Mouse (Mus musculus) cerebellum, adult 18-20 months (tissue): ENCODE results near the gene Cxcl16.
A peak's percentile ranks its signal among the peaks of the same experiment; 100 is the strongest.
"Not testable (repeated sequence)": the region's sequence is repeated elsewhere in the genome, so short reads cannot be mapped to it uniquely, and the experiment has no call there.

Experiments
- DNase-seq, 2 experiments: peaks; one replicate each; pipeline ENCODE4 v3.0.0; 2021

Cxcl16 gene

GRCm38 (mm10) chr11:70451797-70452498 is 7.8 kb downstream of the Cxcl16 start, which contains the start of gene Med11:
TSS of gene Med11 (plus strand) at chr11:70451919.
- peak; percentile 98 to 99 for DNase-seq

GRCm38 (mm10) chr11:70450926-70451325 is 8.9 kb downstream of the Cxcl16 start:
- peak in 1 of 2 experiments; percentile 33 for DNase-seq

- no peak for DNase-seq
Observed at GRCm38 (mm10) chr11:70447373-70447772, 12.4 kb downstream of the Cxcl16 start.

DNA sequence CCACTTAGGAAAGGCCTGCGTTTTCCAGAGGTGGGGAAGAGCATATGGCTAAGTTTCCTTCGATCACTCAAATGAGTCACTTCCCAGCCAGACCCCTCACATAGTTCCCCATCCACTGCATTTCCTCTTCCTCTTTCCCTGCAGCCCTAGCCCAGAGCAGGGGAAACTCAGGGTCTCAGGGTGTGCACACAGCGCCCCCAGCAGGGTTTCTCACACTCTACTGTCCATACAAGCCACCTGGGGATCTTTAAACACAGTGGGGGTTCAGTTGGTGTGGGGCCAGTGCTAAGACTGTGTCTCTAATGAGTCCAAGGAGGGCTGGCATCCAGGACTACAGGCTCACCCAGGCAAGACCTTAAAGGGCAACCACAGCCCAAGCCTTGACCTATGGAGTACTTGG is 13.0 kb downstream of the Cxcl16 start:
- no peak for DNase-seq

DNA sequence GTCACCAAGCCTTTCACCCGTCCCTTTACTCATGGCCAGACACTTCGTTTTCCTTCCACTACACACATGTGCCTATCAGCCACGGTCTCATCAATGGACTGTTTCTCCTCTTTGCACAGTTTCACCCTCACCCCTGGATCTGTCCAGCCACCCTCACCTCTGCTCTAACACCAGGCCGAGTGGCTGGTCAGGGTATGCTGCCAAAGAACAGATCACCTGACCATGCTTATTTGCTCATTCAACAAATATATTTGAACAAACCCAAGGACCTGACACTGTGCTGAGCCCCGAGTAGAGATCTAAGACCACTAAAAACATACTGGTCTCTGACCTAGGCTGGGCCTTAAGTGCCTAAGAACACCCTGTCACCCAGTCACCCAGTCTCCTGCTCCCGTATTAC is 15.1 kb downstream of the Cxcl16 start:
- DNase-seq, result no peak

- no peak for DNase-seq
Observed at GRCm38 (mm10) chr11:70443964-70444363, 15.8 kb downstream of the Cxcl16 start.

DNA sequence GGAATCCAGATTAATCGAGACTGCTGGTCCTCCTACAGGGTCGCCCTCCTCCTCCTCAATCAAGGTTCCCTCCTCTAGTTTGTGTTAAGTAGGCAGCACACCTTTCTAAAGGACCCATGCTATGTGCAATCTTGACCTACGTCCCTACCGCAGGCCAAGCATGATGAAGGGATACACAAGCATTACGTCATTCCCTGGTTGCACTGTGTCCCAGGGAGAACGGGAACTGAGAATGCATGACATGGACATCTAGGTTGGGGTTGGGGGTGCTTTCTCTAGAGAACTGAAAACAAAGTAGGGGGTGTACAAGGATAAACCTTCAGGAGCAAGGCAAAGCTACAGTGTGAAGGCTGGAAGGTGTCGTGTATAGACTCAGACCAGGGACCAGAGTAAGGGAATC is 17.9 kb downstream of the Cxcl16 start:
- DNase-seq, result no peak

DNA sequence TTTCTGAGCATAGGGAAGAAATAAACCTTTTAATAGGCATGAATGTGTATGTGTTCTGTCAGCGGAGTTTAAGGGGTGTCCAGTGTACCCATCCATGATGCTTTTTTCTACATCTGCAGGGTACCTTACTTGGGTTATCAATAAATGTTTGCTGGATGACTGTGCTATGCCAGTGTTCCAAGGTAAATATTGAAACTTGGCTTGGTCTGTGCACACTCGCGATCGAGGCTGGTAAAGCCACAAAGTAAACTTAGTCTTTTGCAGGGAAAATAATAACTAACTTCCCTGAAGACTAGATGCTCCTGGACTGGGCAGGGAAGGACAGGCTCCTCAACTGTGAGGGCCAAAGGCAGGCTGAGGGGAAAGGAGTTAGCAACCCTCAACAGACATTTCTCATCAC is 19.1 kb downstream of the Cxcl16 start:
- no peak for DNase-seq

DNA sequence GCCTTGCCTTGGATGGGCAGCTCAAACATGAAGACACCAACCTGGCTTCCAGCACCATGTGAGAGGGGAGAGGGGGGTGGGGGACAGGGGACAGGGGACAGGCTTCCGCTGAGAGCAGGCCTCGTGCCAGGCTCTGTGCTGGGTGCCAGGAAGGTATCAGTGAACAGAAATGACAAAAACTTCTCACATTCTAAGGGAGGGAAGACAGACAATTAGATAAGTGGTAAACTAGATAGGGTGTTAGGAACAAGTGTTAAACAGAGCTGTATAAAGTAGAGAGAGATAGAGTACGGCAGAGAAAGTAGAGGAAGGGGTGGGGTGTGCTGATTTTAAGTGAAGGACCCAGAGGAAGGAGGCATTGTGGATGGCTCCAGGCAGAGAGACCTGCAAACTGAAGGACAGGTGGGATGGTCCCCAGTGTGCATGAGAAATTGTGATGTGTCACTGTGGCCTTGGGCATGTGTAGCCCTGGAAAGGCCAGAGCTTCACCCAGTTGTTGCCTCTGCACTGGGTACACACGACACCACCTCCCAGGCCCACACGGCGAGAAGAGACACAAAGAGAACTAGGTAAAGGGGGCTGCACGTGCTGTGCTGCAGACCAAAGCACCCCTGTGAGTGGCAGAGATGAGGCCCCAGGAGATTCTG is 20.9 kb downstream of the Cxcl16 start:
- DNase-seq, result no peak

GRCm38 (mm10) chr11:70437426-70437825 is 22.4 kb downstream of the Cxcl16 start:
- DNase-seq, result no peak

GRCm38 (mm10) chr11:70435476-70435875 is 24.3 kb downstream of the Cxcl16 start:
- no peak for DNase-seq

GRCm38 (mm10) chr11:70433951-70434350 is 25.8 kb downstream of the Cxcl16 start:
- no peak for DNase-seq

DNA sequence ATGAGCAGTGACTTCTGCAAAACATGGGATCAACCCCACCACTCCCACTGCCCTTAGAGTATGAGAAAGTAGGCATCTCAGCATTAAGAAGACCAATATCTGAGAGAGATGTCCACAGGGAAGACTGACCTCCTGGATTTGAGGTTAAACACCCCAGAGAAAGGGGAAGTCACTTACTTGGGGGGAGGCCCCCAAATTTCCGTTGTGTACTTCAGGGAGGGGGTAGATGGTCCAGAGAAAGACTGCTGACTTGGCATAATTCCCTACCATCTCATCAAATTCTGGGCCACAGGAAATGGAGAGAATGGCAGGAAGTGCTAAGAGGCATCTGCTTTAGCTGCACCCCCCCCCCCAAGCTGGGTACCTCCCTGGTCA is 26.2 kb downstream of the Cxcl16 start:
- no peak for DNase-seq

DNA sequence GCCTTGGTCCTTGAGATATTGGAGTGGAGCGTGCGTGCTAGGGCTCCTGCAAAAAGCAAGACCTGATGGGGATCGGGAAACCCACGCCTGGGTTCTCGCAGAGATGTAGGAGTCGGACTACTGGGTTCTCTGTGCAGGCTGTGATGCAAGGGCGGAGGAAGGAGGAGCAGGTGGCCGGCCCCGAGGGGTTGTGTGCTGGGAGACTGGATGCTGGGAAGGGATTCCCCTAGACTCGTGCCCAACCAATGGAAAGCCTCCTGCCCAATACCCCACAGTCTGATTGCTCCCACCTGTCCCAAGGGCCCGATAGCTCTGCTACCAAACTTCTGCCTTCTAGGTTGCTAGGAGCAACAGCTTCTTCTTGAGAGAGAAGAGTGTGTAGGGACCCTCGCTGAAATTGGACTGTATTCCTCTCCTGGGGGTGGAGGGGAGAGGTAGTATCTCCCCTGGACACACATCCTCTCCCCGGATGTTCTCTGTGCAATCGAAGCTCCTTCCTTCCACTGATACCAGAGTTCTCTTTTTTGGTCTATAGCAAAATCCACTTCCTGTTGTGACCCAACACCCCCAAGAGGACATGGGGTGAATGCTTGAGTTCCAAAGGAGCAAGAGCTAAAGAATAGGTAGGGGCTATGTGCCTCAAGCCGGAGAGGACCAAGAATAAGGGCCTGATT is 26.8 kb downstream of the Cxcl16 start:
- DNase-seq, result peak in 1 of 2 experiments; percentile 58

GRCm38 (mm10) chr11:70432048-70432894 is 27.5 kb downstream of the Cxcl16 start, which contains the start of gene Arrb2:
TSS of gene Arrb2 (plus strand) at chr11:70432635.
- DNase-seq, result peak; percentile 99

- DNase-seq, result peak; percentile 21 to 24
Observed at GRCm38 (mm10) chr11:70431574-70431973, 28.2 kb downstream of the Cxcl16 start.

DNA sequence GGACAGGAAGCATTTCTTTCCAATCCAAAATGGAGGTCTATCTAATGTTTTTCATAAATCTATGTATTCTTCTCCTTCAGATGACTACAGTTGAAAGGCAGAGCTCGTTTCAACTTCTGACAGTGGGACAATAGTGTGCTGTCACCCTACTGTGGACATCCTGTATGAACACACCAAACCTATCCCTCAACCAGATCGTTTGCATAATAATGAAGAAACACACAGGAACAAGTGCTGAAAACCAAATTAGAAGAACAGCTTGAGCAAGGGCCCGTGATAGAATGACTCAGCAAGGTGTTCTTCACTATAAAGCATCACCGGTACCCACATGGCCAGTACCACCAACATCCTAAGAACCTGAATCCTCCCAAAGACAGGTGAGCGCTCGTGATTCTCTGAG is 33.2 kb downstream of the Cxcl16 start:
- not testable (repeated sequence) for DNase-seq

- no peak for DNase-seq
Observed at GRCm38 (mm10) chr11:70419486-70419885, 40.3 kb downstream of the Cxcl16 start.

GRCm38 (mm10) chr11:70418199-70418598 is 41.6 kb downstream of the Cxcl16 start:
- no peak for DNase-seq

GRCm38 (mm10) chr11:70413961-70414360 is 45.8 kb downstream of the Cxcl16 start:
- DNase-seq, result peak; percentile 76 to 80

GRCm38 (mm10) chr11:70412591-70412990 is 47.2 kb downstream of the Cxcl16 start:
- no peak for DNase-seq

- no peak for DNase-seq
Observed at GRCm38 (mm10) chr11:70410297-70410643, 49.5 kb downstream of the Cxcl16 start.
